Mouse (Mus musculus): ENCODE measurements at regions not wholly inside any gene's neighbourhood (a gene's known extent, or its start where the extent isn't known, plus 50 kb on each side); places are given as distances from the start of the nearest gene placed in this dataset.

GRCm38 (mm10) chr8:79583326-79583725, 56.1 kb upstream of the Otud4 start:
- TF ChIP-seq POLR2A (IDR thresholded peaks at IDR 0.05; ENCODE audit: borderline replicate concordance, extremely low read depth, low read depth, low read length) (no peak), CTCF (IDR thresholded peaks at IDR 0.05; ENCODE audit: insufficient read depth, low read length) (0 out of 2 replicates have a peak, but pooled peaks have one; percentile 8)

All from lung, adult 2 months (tissue).